Mouse (Mus musculus) telencephalon, adult 2 months (tissue): Measurements from ENCODE around the gene Cep350.
"Not testable (repeated sequence)": the region's sequence is repeated elsewhere in the genome, so short reads cannot be mapped to it uniquely, and the experiment has no call there.

Source experiments
- DNase-seq: peaks from one replicate; pipeline ENCODE4 v3.0.0-alpha.2; 2011; ENCODE audit warnings: low read depth, low spot score

Gene Cep350

DNA sequence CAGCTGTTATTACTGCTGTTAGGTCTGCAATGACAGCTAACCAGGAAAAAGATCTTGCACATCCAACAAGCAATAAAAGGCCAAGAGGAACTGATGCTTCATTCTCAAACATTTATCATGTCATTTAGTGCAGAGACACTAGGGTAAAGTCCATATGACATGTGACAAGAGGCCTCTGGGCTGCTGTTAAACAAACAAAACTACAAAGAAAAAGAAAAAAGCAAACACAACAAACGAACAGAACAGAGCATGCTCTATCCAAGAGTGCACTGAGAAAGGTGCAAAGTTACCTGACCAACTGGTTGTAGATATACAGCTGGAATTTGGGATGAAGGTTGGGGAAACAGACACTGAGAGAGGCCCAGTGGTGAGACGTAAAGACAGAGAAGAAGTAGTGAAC is 86.2 kb downstream of the Cep350 start:
- DNase-seq: no peak

- DNase-seq: not testable (repeated sequence)
Measured at GRCm38 (mm10) chr1:155882646-155883231, 90.3 kb downstream of the Cep350 start.

GRCm38 (mm10) chr1:155879596-155879995 is 93.5 kb downstream of the Cep350 start:
- no peak for DNase-seq

GRCm38 (mm10) chr1:155862967-155863366 is 110.1 kb downstream of the Cep350 start:
- DNase-seq: no peak

DNA sequence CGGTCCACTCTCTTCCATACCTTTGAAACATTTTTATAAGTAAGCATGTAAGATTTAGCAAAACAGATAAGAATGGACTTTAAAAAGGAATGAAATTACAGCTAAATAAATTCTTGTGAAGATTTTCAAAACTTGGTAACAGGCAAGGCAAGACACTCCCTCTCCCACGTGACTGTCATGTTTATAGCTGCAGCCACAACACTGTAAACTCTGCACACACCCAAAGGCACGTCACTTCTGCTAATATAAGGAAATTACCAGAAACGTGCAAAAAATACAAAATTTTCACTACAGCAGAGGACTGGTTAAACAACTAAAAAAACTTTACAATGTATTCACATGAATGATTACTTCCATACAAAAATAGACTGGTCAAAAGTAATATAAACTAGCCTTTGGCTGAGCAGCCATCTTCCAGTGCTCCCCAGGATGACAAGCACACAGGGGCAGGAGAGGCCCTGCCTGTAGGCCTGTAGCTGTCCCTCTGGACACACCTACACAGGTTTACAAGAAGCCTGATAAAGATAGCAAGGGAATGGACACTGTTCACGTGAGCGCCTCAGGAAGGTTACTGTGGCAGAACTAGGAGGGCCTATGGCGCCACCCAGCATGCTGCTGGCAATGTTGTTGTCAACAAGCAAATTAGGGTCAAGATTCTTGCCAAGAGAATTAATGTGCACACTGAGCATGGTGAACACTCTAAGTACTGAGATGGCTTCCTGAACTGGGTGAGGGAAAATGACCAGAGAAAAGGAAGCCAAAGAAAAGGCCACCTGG is 117.9 kb downstream of the Cep350 start:
- no peak for DNase-seq

DNA sequence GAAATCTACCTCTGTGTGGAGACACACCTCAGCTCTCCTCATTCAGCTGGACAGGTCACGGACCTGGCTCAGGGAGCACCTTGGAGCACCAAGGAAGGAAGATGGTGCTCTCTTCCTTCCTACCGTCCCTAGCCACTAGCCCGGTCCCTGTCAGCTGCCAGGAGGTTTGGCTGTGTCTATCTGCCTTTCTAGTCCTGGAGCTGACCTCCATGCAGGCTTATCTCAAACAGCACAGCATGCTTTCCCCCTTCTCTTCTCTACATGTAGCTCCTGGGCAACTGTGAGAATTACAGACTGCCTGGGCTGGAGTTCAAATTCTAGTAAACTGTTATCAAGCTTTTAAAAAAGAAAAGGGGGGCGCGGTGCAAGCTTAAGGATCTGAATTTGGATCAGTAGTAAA is 120.0 kb downstream of the Cep350 start:
- DNase-seq: no peak

- DNase-seq: no peak
Measured at GRCm38 (mm10) chr1:155844235-155844634, 128.8 kb downstream of the Cep350 start.

DNA sequence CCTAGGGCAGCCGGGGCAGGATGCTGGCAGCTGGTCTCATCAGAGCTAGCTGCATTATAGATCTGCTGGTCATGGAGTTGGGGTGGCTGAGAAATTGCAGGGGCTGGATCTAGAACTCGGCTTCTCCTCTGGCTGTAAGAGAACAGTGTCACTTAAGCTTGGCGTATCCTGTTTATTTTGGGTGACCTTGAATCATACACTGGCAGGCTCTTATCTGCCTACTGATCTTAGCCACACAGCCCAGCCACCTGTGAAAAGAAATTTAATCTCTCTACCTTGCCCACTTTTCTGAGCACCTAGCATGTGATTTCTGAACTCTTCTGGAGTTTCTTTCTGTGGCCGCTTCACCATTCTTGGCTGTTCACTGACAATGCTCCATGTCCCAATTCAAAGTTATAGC is 129.5 kb downstream of the Cep350 start:
- no peak for DNase-seq

GRCm38 (mm10) chr1:155835667-155836066 is 137.4 kb downstream of the Cep350 start:
- no peak for DNase-seq

- DNase-seq: no peak
Measured at GRCm38 (mm10) chr1:155833610-155834009, 139.4 kb downstream of the Cep350 start.

GRCm38 (mm10) chr1:155831958-155832357 is 141.1 kb downstream of the Cep350 start:
- no peak for DNase-seq

DNA sequence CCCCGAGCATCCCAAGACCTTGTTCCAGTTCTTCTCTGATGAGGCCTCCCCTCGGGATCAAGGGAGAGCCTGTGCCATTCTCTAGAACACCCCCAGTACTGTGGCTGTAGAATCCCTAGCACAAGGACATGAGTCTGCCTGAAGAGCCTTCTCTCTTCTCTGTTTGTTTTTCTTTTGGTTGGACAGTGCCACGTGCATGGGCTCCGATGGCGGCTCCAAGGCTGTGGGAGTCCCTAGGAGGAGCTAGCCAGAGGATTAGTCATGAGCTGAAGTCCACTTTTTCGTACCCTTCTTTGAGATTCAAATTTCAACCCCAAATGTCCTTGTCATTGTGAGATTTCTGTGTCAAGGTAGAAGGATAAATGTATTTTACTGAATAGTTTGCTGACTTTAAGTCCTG is 142.2 kb downstream of the Cep350 start:
- DNase-seq: no peak

- no peak for DNase-seq
Measured at GRCm38 (mm10) chr1:155827703-155828295, 145.3 kb downstream of the Cep350 start.

DNA sequence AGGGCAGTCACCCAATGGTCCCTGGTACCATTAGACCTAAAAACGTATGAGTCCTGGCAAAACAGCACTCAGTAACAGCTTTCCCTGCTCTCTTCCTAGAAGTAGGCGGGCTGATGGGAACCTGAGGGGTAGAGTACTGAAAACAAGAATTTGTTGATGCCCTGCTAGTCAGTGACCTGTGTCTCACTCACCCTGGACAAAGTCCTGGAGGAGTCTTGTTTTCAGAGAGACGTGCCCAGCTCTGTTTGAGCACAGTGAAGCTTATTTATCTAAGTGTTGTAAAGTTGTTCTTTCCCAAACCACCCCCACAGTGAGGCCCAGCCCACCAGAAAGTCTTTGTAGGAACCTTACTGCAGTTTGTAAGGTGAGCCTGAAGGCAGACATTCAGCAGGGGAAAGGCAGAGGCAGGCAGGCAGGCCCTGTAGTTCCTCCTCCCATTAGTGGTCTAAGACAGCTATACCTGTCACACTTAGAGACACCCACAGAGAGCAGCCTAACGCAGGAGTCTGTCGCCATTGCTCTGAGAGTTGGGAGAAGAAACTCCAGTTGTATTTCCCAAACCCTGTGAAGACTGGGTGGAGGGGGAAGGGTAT is 146.2 kb downstream of the Cep350 start:
- no peak for DNase-seq

- DNase-seq: no peak
Measured at GRCm38 (mm10) chr1:155825940-155826716, 146.9 kb downstream of the Cep350 start.

DNA sequence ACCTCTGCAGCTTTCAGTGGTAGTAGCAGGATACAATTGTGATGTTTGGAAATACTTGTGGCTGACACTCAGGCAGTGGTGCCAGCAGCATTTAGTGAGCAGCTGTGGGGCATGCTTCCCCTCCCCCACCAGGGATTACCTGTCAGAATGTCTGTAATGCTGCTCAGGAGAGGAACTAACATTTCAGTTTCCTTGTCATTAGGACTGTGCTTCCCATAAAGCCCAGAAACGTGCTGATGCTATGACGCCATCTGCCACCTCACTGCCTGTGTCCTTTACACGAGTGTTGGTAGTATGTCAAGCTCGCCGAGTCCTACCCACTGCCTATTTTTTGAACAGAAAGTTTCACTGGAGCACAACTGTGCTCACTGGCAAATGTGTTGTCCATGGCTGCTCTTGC is 152.4 kb downstream of the Cep350 start:
- DNase-seq: no peak

DNA sequence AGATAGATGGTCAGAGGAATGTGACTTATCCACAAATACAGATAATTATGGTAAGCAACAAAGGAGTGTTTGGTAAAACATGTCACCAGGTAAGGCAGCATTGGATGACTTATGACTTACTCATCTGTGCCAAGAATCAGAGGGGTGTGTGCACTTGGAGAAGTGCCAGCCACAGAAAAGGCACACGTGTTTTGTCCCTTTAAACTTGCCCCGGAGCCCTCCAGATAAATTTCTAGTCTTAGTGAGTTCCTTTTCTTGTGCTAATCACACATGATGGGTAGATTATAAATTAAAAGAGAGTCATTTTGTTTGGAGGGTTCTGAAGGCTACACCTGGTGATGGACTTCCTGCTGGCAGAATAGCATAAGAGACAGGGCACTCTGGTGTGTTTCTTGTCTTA is 156.9 kb downstream of the Cep350 start:
- no peak for DNase-seq

DNA sequence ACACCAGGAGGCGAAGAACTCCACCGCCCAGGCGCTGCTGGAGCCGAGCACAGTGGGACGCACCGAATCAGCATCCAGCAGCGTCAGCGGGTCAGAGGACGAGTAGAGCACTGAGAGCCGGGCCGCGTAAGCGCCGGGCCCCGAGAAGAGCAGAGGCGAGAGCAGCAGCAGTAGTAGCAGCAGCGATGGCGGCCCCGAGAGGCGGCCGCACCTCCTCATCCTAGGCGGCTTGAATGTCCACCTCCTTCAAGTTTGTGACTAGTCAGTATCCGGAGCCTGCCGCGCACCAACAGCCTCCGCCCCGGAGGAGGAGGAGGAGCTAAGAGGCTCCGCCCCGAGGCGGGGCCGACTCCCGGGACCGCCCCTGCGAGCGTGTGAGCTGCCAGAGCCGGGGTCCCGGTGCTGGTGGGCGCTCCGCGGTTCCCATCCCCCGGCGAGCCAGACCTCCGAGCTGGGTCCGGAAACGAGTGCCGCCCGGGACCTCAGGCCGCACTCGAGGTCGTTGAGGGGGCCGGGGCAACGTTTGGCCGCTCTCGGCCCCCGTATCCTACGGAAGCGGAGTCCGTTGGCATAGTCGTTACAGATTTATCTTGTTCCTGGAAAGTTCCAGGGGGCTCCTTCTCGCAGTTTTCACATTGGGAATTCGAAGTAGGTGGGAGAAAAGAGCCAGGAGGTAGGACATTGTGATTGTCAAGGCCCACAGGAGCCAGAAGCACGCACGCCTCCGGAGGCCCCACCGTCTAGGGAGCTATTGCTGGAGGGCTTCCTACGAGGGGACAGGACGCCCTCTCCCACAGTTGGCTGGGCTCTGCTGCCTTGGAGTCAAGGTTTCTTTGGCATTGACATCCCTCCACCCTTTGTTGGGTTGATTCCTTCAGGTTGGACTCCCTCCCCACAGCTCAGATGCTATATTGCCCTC is 160.2 kb downstream of the Cep350 start, which contains the start of gene Qsox1:
Qsox1 (minus strand) TSS at position 309 of the 919 bp plus-strand sequence.
- peak; percentile 67 for DNase-seq

DNA sequence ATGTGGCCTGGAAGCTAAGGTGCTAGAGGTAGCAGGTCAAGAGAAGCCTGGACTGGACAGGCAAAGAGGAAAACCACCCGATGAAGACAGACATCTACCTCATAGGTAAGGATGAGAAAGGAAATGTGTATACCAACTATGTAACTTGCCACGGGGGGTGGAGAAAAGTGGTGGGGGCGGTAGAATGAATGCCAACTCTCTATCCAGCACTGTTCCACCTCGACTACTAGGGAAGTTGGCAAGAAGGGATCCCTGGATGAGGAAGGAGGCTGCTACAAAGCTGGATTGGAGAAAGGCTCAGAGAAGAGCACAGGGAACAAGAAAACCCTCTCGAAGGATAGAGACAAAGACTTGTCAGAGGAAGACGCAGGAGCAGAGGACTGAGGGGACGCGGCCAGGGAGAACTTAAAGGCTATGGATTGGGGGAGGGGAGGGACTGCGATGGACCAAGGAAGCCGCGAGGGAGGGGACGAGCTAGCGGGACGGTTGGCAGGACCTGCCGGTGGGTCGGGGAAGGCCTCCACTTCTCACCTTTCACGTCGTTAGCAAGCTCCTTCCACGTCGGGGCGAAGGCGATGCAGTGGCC is 161.0 kb downstream of the Cep350 start:
- peak; percentile 6 for DNase-seq

- no peak for DNase-seq
Measured at GRCm38 (mm10) chr1:155810616-155811015, 162.4 kb downstream of the Cep350 start.
